Mouse (Mus musculus) 3134 (cell line): Measurements from ENCODE around the gene Ifi35.
"Not testable (repeated sequence)": the region's sequence is repeated elsewhere in the genome, so short reads cannot be mapped to it uniquely, and the experiment has no call there.

Source experiments
- DNase-seq: peaks from one replicate; pipeline ENCODE4 v3.0.0-alpha.2; 2011; ENCODE audit warnings: low spot score; ENCODE audit not compliant: insufficient read length; ENCODE audit errors: extremely low read depth

Gene Ifi35

GRCm38 (mm10) chr11:101446860-101447259 lies 1.3 kb upstream of the Ifi35 start:
- not testable (repeated sequence) for DNase-seq

- DNase-seq = no peak
Observed at GRCm38 (mm10) chr11:101447786-101448185, 421 bp upstream of the Ifi35 start.

GRCm38 (mm10) chr11:101448899-101449298 lies 692 bp downstream of the Ifi35 start:
- peak; percentile 47 for DNase-seq

- not testable (repeated sequence) for DNase-seq
Observed at GRCm38 (mm10) chr11:101449596-101449995, 1.4 kb downstream of the Ifi35 start.

- no peak for DNase-seq
Observed at GRCm38 (mm10) chr11:101450394-101450793, 2.2 kb downstream of the Ifi35 start.

GRCm38 (mm10) chr11:101451536-101451935 lies 3.3 kb downstream of the Ifi35 start:
- DNase-seq = no peak

- DNase-seq = no peak
Observed at GRCm38 (mm10) chr11:101452093-101452774, 4.0 kb downstream of the Ifi35 start.

GRCm38 (mm10) chr11:101454702-101455101 lies 6.5 kb downstream of the Ifi35 start:
- no peak for DNase-seq

- no peak for DNase-seq
Observed at GRCm38 (mm10) chr11:101455627-101456026, 7.4 kb downstream of the Ifi35 start.

GRCm38 (mm10) chr11:101457631-101458030 lies 9.4 kb downstream of the Ifi35 start:
- no peak for DNase-seq

GRCm38 (mm10) chr11:101458217-101458616 lies 10.0 kb downstream of the Ifi35 start:
- no peak for DNase-seq

- DNase-seq = no peak
Observed at GRCm38 (mm10) chr11:101459716-101460115, 11.5 kb downstream of the Ifi35 start.

GRCm38 (mm10) chr11:101460321-101460720 lies 12.1 kb downstream of the Ifi35 start:
- no peak for DNase-seq

GRCm38 (mm10) chr11:101462141-101462540 lies 13.9 kb downstream of the Ifi35 start:
- no peak for DNase-seq

- no peak for DNase-seq
Observed at GRCm38 (mm10) chr11:101462583-101463440, 14.6 kb downstream of the Ifi35 start.

- DNase-seq = no peak
Observed at GRCm38 (mm10) chr11:101464211-101465100, 16.2 kb downstream of the Ifi35 start, which contains the start of gene Rnd2. Gene Rnd2, plus strand, starts transcription at chr11:101464999.

- peak; percentile 85 for DNase-seq
Observed at GRCm38 (mm10) chr11:101465101-101465868, 17.1 kb downstream of the Ifi35 start.

- DNase-seq = peak; percentile 90
Observed at GRCm38 (mm10) chr11:101465869-101466551, 17.8 kb downstream of the Ifi35 start, which contains the start of gene Vat1. Gene Vat1, minus strand, starts transcription at chr11:101466230.

- not testable (repeated sequence) for DNase-seq
Observed at GRCm38 (mm10) chr11:101466552-101466950, 18.3 kb downstream of the Ifi35 start.
